Mouse (Mus musculus) liver, postnatal 0 days (tissue): ENCODE measurements around the gene Calhm1.

Experiments
- CTCF ChIP-seq: sonication (generic); IDR thresholded peaks from 2 replicates; pipeline ENCODE4 v1.5.1; 2016; ENCODE audit warnings: antibody characterized with exemption, low read depth
- EP300 ChIP-seq: IDR thresholded peaks from 2 replicates; pipeline ENCODE4 v1.6.1; 2016; ENCODE audit warnings: antibody characterized with exemption, low read depth, mild to moderate bottlenecking

GRCm38 (mm10) chr19:47161669-47162068 is 17.6 kb upstream of the Calhm1 start:
- TF ChIP-seq CTCF: no peak
- TF ChIP-seq EP300: no peak
